Mouse (Mus musculus) embryonic facial prominence, embryonic 11.5 days (tissue): ENCODE measurements at regions not wholly inside any gene's neighbourhood (a gene's known extent, or its start where the extent isn't known, plus 50 kb on each side); places are given as distances from the start of the nearest gene placed in this dataset.

Experiments
- ATAC-seq: fragments of 200-750 bp; cut with Nextera tagmentation; replicated peaks from 2 replicates; pipeline ENCODE4 v1.8.0; 2017; ENCODE audit warnings: low read depth; ENCODE audit not compliant: insufficient number of reproducible peaks, low FRiP score, low TSS enrichment
- DNase-seq: peaks from one replicate; pipeline ENCODE4 v3.0.0-alpha.2; 2015; ENCODE audit warnings: low spot score
- H3K27ac ChIP-seq: fragments of 300-500 bp; sonication (generic); replicated peaks from 2 replicates; pipeline ENCODE4 v1.5.1; 2014; ENCODE audit warnings: mild to moderate bottlenecking, low read depth, low read length, control low read depth
- H3K27me3 ChIP-seq: fragments of 300-500 bp; sonication (generic); 2 replicates; pipeline ENCODE4 v1.6.1; 2014; ENCODE audit warnings: mild to moderate bottlenecking, low read length, moderate library complexity, mixed read lengths; ENCODE audit not compliant: control insufficient read depth, insufficient read depth
- H3K36me3 ChIP-seq: fragments of 300-500 bp; sonication (generic); replicated peaks from 2 replicates; pipeline ENCODE4 v1.6.1; 2014; ENCODE audit warnings: low read depth, mild to moderate bottlenecking, low read length, moderate library complexity, mixed read lengths; ENCODE audit not compliant: control insufficient read depth, insufficient read depth
- H3K4me1 ChIP-seq: fragments of 300-500 bp; sonication (generic); 2 replicates; pipeline ENCODE4 v1.6.1; 2014; ENCODE audit warnings: low read length, mixed read lengths; ENCODE audit not compliant: control insufficient read depth, insufficient read depth
- H3K4me2 ChIP-seq: fragments of 300-500 bp; sonication (generic); 2 replicates; pipeline ENCODE4 v1.6.1; 2014; ENCODE audit warnings: low read depth, mild to moderate bottlenecking, control low read depth, low read length, moderate library complexity
- H3K4me3 ChIP-seq: fragments of 300-500 bp; sonication (generic); 2 replicates; pipeline ENCODE4 v1.5.1; 2014; ENCODE audit warnings: low read depth, low read length, control low read depth
- H3K9ac ChIP-seq: fragments of 300-500 bp; sonication (generic); replicated peaks from 2 replicates; pipeline ENCODE4 v1.6.1; 2014; ENCODE audit warnings: mild to moderate bottlenecking, control low read depth, low read length
- H3K9me3 ChIP-seq: fragments of 300-500 bp; sonication (generic); replicated peaks from 2 replicates; pipeline ENCODE4 v1.6.1; 2016; ENCODE audit warnings: mild to moderate bottlenecking, low read length, inconsistent platforms, mixed read lengths; ENCODE audit not compliant: control insufficient read depth
- WGBS: fragments of 180-500 bp; shearing (Covaris S2); extraction: QIAGEN DNeasy Blood & Tissue Kit; methylation state at CpG from one replicate; pipeline ENCODE4 v1.1.7; 2014; 5-methylcytosine and 5-hydroxymethylcytosine counted together

DNA sequence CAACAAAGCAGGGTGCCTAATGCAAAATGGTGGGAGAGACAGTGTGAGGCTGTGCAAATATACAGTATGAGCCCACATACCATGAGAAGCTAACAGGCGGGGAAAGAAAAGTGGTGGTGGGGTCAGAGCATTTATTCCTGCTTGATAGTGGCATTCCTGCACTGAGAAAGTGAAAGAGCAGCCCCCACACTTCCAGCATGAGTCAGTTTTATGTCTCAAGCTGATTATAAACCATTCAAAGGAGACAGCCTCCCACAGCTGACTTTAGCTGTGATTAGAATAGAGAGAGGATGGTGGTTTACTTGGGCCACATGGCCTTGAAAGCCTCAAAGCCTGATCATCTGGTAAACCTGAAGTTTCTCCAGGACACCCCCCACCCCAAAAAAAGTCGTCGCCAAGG is 64.4 kb downstream of the Gm43517 start:
- no peaks in the 10 kb centered on the region for H3K9me3 ChIP-seq
- 88% methylated on average over 3 of the region's 3 CpGs for WGBS
- no peak for ATAC-seq
- H3K4me3 ChIP-seq = no peak overlapping the region
- no peak overlapping the region for H3K4me2 ChIP-seq
- no peaks in the 10 kb centered on the region for H3K4me1 ChIP-seq
- H3K36me3 ChIP-seq = no peaks in the 10 kb centered on the region
- no peak overlapping the region for H3K9ac ChIP-seq
- H3K27me3 ChIP-seq = no peaks in the 10 kb centered on the region
- no peak for DNase-seq
- no peak overlapping the region for H3K27ac ChIP-seq

DNA sequence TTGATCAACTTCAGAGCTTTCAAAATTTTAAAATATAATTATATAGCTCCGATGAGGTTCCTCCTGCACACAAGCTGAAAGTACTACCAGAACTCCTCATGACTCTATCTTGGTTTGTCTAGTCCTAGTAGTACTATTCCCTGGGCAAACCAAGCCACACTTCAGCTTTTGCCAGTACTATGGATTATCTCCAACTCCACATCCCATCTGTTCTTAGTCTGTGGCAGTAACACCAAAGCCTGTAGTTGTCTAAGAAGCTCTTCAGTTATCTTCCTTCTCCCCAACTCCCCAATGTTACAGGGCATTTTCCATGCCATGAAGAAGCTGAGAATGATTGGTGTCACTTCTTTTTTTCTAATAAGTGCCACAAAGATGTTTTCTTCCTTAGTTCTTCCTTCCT is 83.1 kb downstream of the Gm43517 start:
- DNase-seq (no peak), ATAC-seq (no peak)
- Histone ChIP-seq H3K36me3 (no peaks in the 10 kb centered on the region), H3K27me3 (no peaks in the 10 kb centered on the region), H3K4me1 (no peaks in the 10 kb centered on the region), H3K9me3 (no peaks in the 10 kb centered on the region), H3K4me2 (no peak overlapping the region), H3K27ac (no peak overlapping the region), H3K9ac (no peak overlapping the region), H3K4me3 (no peak overlapping the region)
- 91% methylated on average over 1 of the region's 1 CpGs for WGBS

- Histone ChIP-seq H3K9ac (no peak overlapping the region), H3K4me1 (no peaks in the 10 kb centered on the region), H3K36me3 (no peaks in the 10 kb centered on the region), H3K9me3 (no peaks in the 10 kb centered on the region), H3K4me3 (no peak overlapping the region), H3K27me3 (no peaks in the 10 kb centered on the region), H3K4me2 (no peak overlapping the region), H3K27ac (no peak overlapping the region)
- DNase-seq = no peak
- no peak for ATAC-seq
- 80% methylated on average over 3 of the region's 3 CpGs for WGBS
Measured at GRCm38 (mm10) chr12:49473371-49473770, 88.4 kb downstream of the Gm43517 start.

DNA sequence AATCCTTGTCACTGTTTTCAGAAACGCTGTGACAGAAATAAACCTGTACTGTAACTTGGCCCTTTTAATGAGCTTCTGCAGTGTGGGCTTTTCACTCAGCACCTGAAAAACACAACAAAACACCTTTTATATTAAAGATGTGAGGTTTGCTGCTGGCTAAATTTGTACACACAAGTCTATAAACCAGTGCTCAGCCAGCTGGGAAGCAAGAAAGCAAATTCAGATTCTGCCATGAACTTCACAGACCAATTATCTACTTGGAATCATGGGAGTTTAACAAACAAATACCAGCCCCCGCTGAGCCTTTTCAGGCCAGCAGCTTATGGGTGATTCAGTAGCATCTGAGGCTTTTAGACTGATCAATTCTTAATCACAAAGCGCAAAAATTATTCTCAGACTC is 95.7 kb downstream of the Gm43517 start:
- DNase-seq (peak; percentile 30), ATAC-seq (no peak)
- 75% methylated on average over 3 of the region's 3 CpGs for WGBS
- Histone ChIP-seq H3K36me3 (no peaks in the 10 kb centered on the region), H3K27ac (no peak overlapping the region), H3K9ac (no peak overlapping the region), H3K4me1 (no peaks in the 10 kb centered on the region), H3K9me3 (no peaks in the 10 kb centered on the region), H3K27me3 (no peaks in the 10 kb centered on the region), H3K4me2 (no peak overlapping the region), H3K4me3 (no peak overlapping the region)

DNA sequence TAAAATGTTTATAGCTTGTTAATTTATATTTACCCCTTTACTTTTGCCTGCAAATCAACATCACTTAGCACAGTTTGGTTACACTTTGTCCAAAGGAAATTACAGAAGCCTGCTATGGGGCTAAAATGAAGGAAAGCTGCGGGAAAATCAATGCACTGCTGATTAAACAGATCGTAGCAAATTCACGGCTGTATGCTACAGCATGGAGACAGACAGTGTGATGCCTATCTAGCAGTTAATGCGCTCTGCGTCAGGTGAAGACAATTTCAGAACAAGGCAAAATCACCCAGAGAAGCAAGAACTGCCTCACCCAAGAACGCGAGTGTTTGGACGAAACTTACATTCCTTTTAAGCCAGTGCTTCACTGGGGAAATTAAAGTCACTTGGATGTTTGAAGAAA is 96.2 kb downstream of the Gm43517 start:
- Histone ChIP-seq H3K36me3 (no peaks in the 10 kb centered on the region), H3K4me2 (no peak overlapping the region), H3K27me3 (no peaks in the 10 kb centered on the region), H3K4me1 (no peaks in the 10 kb centered on the region), H3K27ac (no peak overlapping the region), H3K4me3 (no peak overlapping the region), H3K9ac (no peak overlapping the region), H3K9me3 (no peaks in the 10 kb centered on the region)
- no peak for ATAC-seq
- DNase-seq = no peak
- WGBS = 76% methylated on average over 8 of the region's 8 CpGs

DNA sequence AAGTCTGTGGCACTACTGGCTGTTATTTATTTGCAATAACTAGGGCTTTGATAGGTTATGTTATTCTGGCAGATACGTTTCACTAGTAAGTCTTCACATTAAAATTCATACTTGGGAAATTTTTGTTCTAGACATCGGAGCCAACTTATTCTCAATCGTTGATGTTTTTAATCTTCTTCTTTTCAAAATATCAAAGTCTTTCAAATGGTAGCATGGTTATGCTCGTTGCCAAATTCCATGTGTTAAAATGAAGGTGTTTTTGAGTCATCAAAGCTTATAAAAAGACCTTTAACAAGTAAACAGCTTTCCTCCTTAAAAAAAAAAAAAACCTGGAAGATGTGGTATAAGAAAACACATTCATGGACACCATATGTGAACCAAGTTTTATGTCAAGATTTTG is 97.4 kb downstream of the Gm43517 start:
- Histone ChIP-seq H3K36me3 (no peaks in the 10 kb centered on the region), H3K9me3 (no peaks in the 10 kb centered on the region), H3K4me3 (no peak overlapping the region), H3K27me3 (no peaks in the 10 kb centered on the region), H3K4me2 (no peak overlapping the region), H3K9ac (no peak overlapping the region), H3K4me1 (no peaks in the 10 kb centered on the region), H3K27ac (no peak overlapping the region)
- no peak for ATAC-seq
- 86% methylated on average over 4 of the region's 4 CpGs for WGBS
- no peak for DNase-seq

DNA sequence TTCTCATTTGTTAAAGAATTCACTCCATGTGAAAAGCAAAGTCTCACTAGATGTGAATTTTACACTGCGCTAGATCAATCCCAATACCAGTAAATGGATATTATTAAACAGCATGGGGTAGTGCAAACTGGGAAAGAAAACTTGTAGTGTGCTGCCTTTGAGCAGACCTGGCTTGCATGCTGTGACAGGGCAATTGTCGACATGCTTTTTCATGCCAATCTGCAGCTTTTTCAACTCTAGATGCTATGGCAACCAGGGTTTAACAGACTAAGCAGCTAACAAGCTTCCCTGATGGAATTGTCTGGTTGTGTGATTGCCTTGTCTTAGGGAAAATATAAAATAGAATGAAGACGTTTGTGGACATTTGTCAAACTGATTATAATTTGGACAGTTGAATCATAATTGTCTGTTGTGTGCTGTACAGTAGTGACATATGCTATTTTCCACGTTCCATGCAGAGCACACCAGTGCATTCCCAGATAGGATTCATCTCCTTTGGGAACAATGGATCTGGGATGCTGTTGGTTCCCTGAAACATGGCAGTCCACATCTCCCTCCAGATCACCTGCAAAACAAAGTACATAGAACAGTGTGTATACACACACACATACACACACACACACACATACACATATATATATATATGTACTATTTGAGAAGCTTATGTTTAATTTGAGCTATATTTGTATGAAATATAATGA is 99.2 kb downstream of the Gm43517 start:
- Histone ChIP-seq H3K9ac (no peak overlapping the region), H3K9me3 (no peaks in the 10 kb centered on the region), H3K27me3 (no peaks in the 10 kb centered on the region), H3K27ac (no peak overlapping the region), H3K4me1 (no peaks in the 10 kb centered on the region), H3K4me2 (no peak overlapping the region), H3K4me3 (no peak overlapping the region), H3K36me3 (no peaks in the 10 kb centered on the region)
- DNase-seq (peak; percentile 28), ATAC-seq (no peak)
- WGBS = 64% methylated on average over 4 of the region's 4 CpGs

- Histone ChIP-seq H3K4me2 (no peak overlapping the region), H3K36me3 (no peaks in the 10 kb centered on the region), H3K9ac (no peak overlapping the region), H3K4me1 (no peaks in the 10 kb centered on the region), H3K4me3 (no peak overlapping the region), H3K27me3 (no peaks in the 10 kb centered on the region), H3K27ac (no peak overlapping the region), H3K9me3 (no peaks in the 10 kb centered on the region)
- DNase-seq (no peak), ATAC-seq (no peak)
Measured at GRCm38 (mm10) chr12:49513131-49513530, 128.2 kb downstream of the Gm43517 start.
